Mouse (Mus musculus): ENCODE results near the gene Lamb2. TPM values are rescaled to one million over a fixed set of nuclear protein-coding genes. Genes with fewer than 3 reads are reported as not detected.

The Lamb2 gene
- polyA plus RNA-seq, 1 experiment from 2014 or later: 42.7 TPM

- peak overlapping the region; percentile 69 for H3K4me3 ChIP-seq
- no peaks in the 10 kb centered on the region for H3K9me3 ChIP-seq (replicated peaks)
- H3K27ac ChIP-seq (replicated peaks): peak overlapping the region; percentile 92
- peaks cover 10% of the 10 kb centered on the region for H3K27me3 ChIP-seq (ENCODE audit: low read depth, poor library complexity, severe bottlenecking)
- H3K36me3 ChIP-seq: peaks cover 17% of the 10 kb centered on the region
- peak; percentile 91 for DNase-seq (ENCODE audit: low spot score)
- H3K4me1 ChIP-seq: peaks cover 54% of the 10 kb centered on the region
- WGBS: under 1% methylated on average over 40 of the region's 40 CpGs
Observed at GRCm38 (mm10) chr9:108452291-108452906, 27.1 kb upstream of the Lamb2 start.

GRCm38 (mm10) chr9:108452911-108453310, 26.6 kb upstream of the Lamb2 start:
- WGBS: 54% methylated on average over 6 of the region's 6 CpGs
- peaks cover 10% of the 10 kb centered on the region for H3K27me3 ChIP-seq (ENCODE audit: low read depth, poor library complexity, severe bottlenecking)
- H3K4me3 ChIP-seq: peak overlapping the region; percentile 69
- peaks cover 52% of the 10 kb centered on the region for H3K4me1 ChIP-seq
- H3K9me3 ChIP-seq (replicated peaks): no peaks in the 10 kb centered on the region
- H3K27ac ChIP-seq (replicated peaks): peak overlapping the region; percentile 92
- DNase-seq (ENCODE audit: low spot score): no peak
- peaks cover 12% of the 10 kb centered on the region for H3K36me3 ChIP-seq

- Histone ChIP-seq H3K4me1 (peaks cover 49% of the 10 kb centered on the region), H3K36me3 (peaks cover 7% of the 10 kb centered on the region), H3K27ac (replicated peaks) (no peak overlapping the region), H3K4me3 (no peak overlapping the region), H3K27me3 (ENCODE audit: low read depth, poor library complexity, severe bottlenecking) (peaks cover 10% of the 10 kb centered on the region), H3K9me3 (replicated peaks) (no peaks in the 10 kb centered on the region)
- 85% methylated on average over 4 of the region's 4 CpGs for WGBS
- no peak for DNase-seq (ENCODE audit: low spot score)
Observed at GRCm38 (mm10) chr9:108453458-108453857, 26.1 kb upstream of the Lamb2 start.

- peaks cover 10% of the 10 kb centered on the region for H3K27me3 ChIP-seq (ENCODE audit: low read depth, poor library complexity, severe bottlenecking)
- no peak overlapping the region for H3K4me3 ChIP-seq
- 91% methylated on average over 6 of the region's 6 CpGs for WGBS
- no peaks in the 10 kb centered on the region for H3K36me3 ChIP-seq
- no peaks in the 10 kb centered on the region for H3K9me3 ChIP-seq (replicated peaks)
- no peak overlapping the region for H3K27ac ChIP-seq (replicated peaks)
- DNase-seq (ENCODE audit: low spot score): no peak
- peaks cover 39% of the 10 kb centered on the region for H3K4me1 ChIP-seq
Observed at GRCm38 (mm10) chr9:108454429-108454828, 25.1 kb upstream of the Lamb2 start.

- DNase-seq (ENCODE audit: low spot score): no peak
- Histone ChIP-seq H3K9me3 (replicated peaks) (no peaks in the 10 kb centered on the region), H3K4me3 (no peak overlapping the region), H3K4me1 (peaks cover 29% of the 10 kb centered on the region), H3K27ac (replicated peaks) (no peak overlapping the region; the same call in 1 of the 2 replicates), H3K27me3 (ENCODE audit: low read depth, poor library complexity, severe bottlenecking) (peaks cover 7% of the 10 kb centered on the region), H3K36me3 (no peaks in the 10 kb centered on the region)
- WGBS: 77% methylated on average over 12 of the region's 12 CpGs
Observed at GRCm38 (mm10) chr9:108455747-108456571, 23.6 kb upstream of the Lamb2 start.

GRCm38 (mm10) chr9:108456953-108457352, 22.6 kb upstream of the Lamb2 start:
- H3K9me3 ChIP-seq (replicated peaks): no peaks in the 10 kb centered on the region
- no peaks in the 10 kb centered on the region for H3K36me3 ChIP-seq
- WGBS: 86% methylated on average over 10 of the region's 10 CpGs
- H3K27me3 ChIP-seq (ENCODE audit: low read depth, poor library complexity, severe bottlenecking): no peaks in the 10 kb centered on the region
- peaks cover 29% of the 10 kb centered on the region for H3K4me1 ChIP-seq
- no peak for DNase-seq (ENCODE audit: low spot score)
- H3K27ac ChIP-seq (replicated peaks): no peak overlapping the region
- no peak overlapping the region for H3K4me3 ChIP-seq

- H3K9me3 ChIP-seq (replicated peaks): no peaks in the 10 kb centered on the region
- no peak for DNase-seq (ENCODE audit: low spot score)
- peak overlapping the region; percentile 97 for H3K4me3 ChIP-seq
- peaks cover 28% of the 10 kb centered on the region for H3K36me3 ChIP-seq
- H3K27ac ChIP-seq (replicated peaks): peak overlapping the region; percentile 94
- WGBS: 92% methylated on average over 1 of the region's 1 CpGs
- peaks cover 23% of the 10 kb centered on the region for H3K4me1 ChIP-seq
- H3K27me3 ChIP-seq (ENCODE audit: low read depth, poor library complexity, severe bottlenecking): no peaks in the 10 kb centered on the region
Observed at GRCm38 (mm10) chr9:108459939-108460318, 19.6 kb upstream of the Lamb2 start.

GRCm38 (mm10) chr9:108460319-108461178, 19.0 kb upstream of the Lamb2 start, which contains the start of gene Ccdc71:
TSS of gene Ccdc71 (plus strand) at chr9:108460527.
- peak within 1 kb of the TSS; percentile 94 for H3K27ac ChIP-seq (replicated peaks)
- H3K27me3 ChIP-seq (ENCODE audit: low read depth, poor library complexity, severe bottlenecking): no peaks in the 10 kb centered on the region
- DNase-seq (ENCODE audit: low spot score): peak; percentile 89
- peaks cover 23% of the 10 kb centered on the region for H3K4me1 ChIP-seq
- H3K36me3 ChIP-seq: peaks cover 35% of the 10 kb centered on the region
- no peaks in the 10 kb centered on the region for H3K9me3 ChIP-seq (replicated peaks)
- peak within 1 kb of the TSS; percentile 97 for H3K4me3 ChIP-seq
- 1% methylated on average over 51 of the region's 52 CpGs for WGBS

GRCm38 (mm10) chr9:108461181-108461631, 18.3 kb upstream of the Lamb2 start, which contains the start of gene Klhdc8b:
TSS of gene Klhdc8b (minus strand) at chr9:108461581.
- 29% methylated on average over 11 of the region's 11 CpGs for WGBS

GRCm38 (mm10) chr9:108461675-108462074, 17.9 kb upstream of the Lamb2 start:
- Histone ChIP-seq H3K27ac (replicated peaks) (peak overlapping the region; percentile 94; the same call in 1 of the 2 replicates), H3K27me3 (ENCODE audit: low read depth, poor library complexity, severe bottlenecking) (no peaks in the 10 kb centered on the region), H3K4me1 (peaks cover 23% of the 10 kb centered on the region), H3K4me3 (peak overlapping the region; percentile 97), H3K36me3 (peaks cover 46% of the 10 kb centered on the region), H3K9me3 (replicated peaks) (no peaks in the 10 kb centered on the region)
- WGBS: 89% methylated on average over 5 of the region's 5 CpGs
- DNase-seq (ENCODE audit: low spot score): no peak

More at GRCm38 (mm10) chr9:108461181-108461631, 18.3 kb upstream of the Lamb2 start, which contains the start of gene Klhdc8b:
- H3K36me3 ChIP-seq: peaks cover 41% of the 10 kb centered on the region
- peak within 1 kb of the TSS; percentile 97 for H3K4me3 ChIP-seq
- peak within 1 kb of the TSS; percentile 94 for H3K27ac ChIP-seq (replicated peaks)
- H3K9me3 ChIP-seq (replicated peaks): no peaks in the 10 kb centered on the region
- no peak for DNase-seq (ENCODE audit: low spot score)
- H3K4me1 ChIP-seq: peaks cover 23% of the 10 kb centered on the region
- no peaks in the 10 kb centered on the region for H3K27me3 ChIP-seq (ENCODE audit: low read depth, poor library complexity, severe bottlenecking)

- peaks cover 23% of the 10 kb centered on the region for H3K4me1 ChIP-seq
- H3K9me3 ChIP-seq (replicated peaks): no peaks in the 10 kb centered on the region
- H3K27me3 ChIP-seq (ENCODE audit: low read depth, poor library complexity, severe bottlenecking): no peaks in the 10 kb centered on the region
- peaks cover 51% of the 10 kb centered on the region for H3K36me3 ChIP-seq
- no peak for DNase-seq (ENCODE audit: low spot score)
- H3K4me3 ChIP-seq: peak overlapping the region; percentile 97; the same call in 1 of the 2 replicates
- WGBS: 93% methylated on average over 10 of the region's 10 CpGs
- H3K27ac ChIP-seq (replicated peaks): no peak overlapping the region
Observed at GRCm38 (mm10) chr9:108462192-108462591, 17.3 kb upstream of the Lamb2 start.

- WGBS: 97% methylated on average over 9 of the region's 9 CpGs
- no peak overlapping the region for H3K4me3 ChIP-seq
- no peak for DNase-seq (ENCODE audit: low spot score)
- peaks cover 59% of the 10 kb centered on the region for H3K36me3 ChIP-seq
- no peak overlapping the region for H3K27ac ChIP-seq (replicated peaks)
- H3K9me3 ChIP-seq (replicated peaks): no peaks in the 10 kb centered on the region; the same call in 1 of the 2 replicates
- H3K4me1 ChIP-seq: peaks cover 23% of the 10 kb centered on the region
- no peaks in the 10 kb centered on the region for H3K27me3 ChIP-seq (ENCODE audit: low read depth, poor library complexity, severe bottlenecking)
Observed at GRCm38 (mm10) chr9:108463713-108464112, 15.8 kb upstream of the Lamb2 start.

Measured in midbrain, embryonic 10.5 days (tissue).